Mouse (Mus musculus) limb, embryonic 14.5 days (tissue): ENCODE data around the gene Ret. TPM values are rescaled to one million over a fixed set of nuclear protein-coding genes. Genes with fewer than 3 reads are reported as not detected.

Source experiments
- ATAC-seq: fragments of 200-750 bp; cut with Nextera tagmentation; 2 replicates; pipeline ENCODE4 v1.8.0; 2017; ENCODE audit warnings: low read depth, moderate number of reproducible peaks, moderate TSS enrichment; ENCODE audit not compliant: low FRiP score
- DNase-seq: peaks from one replicate; pipeline ENCODE4 v3.0.0-alpha.2; 2015; ENCODE audit warnings: low spot score
- H3K27ac ChIP-seq: fragments of 300-500 bp; sonication (generic); replicated peaks from 2 replicates; pipeline ENCODE4 v1.5.1; 2014; ENCODE audit warnings: low read depth, mild to moderate bottlenecking, low read length, moderate library complexity, mixed read lengths
- H3K27me3 ChIP-seq: fragments of 300-500 bp; sonication (generic); 2 replicates; pipeline ENCODE4 v1.6.1; 2014; ENCODE audit warnings: low read length, mixed read lengths; ENCODE audit not compliant: control insufficient read depth, insufficient read depth
- H3K36me3 ChIP-seq: fragments of 300-500 bp; sonication (generic); 2 replicates; pipeline ENCODE4 v1.6.1; 2014; ENCODE audit warnings: mild to moderate bottlenecking, low read length, moderate library complexity, mixed read lengths; ENCODE audit not compliant: control insufficient read depth, insufficient read depth
- H3K4me1 ChIP-seq: fragments of 300-500 bp; sonication (generic); 2 replicates; pipeline ENCODE4 v1.6.1; 2014; ENCODE audit warnings: antibody characterized with exemption, low read length, mixed read lengths; ENCODE audit not compliant: control insufficient read depth, insufficient read depth
- H3K4me2 ChIP-seq: fragments of 300-500 bp; sonication (generic); replicated peaks from 2 replicates; pipeline ENCODE4 v1.6.1; 2014; ENCODE audit warnings: low read depth, mild to moderate bottlenecking, low read length, moderate library complexity; ENCODE audit not compliant: severe bottlenecking
- H3K4me3 ChIP-seq: fragments of 300-500 bp; sonication (generic); replicated peaks from 2 replicates; pipeline ENCODE4 v1.5.1; 2014; ENCODE audit warnings: low read length
- H3K9ac ChIP-seq: fragments of 300-500 bp; sonication (generic); 2 replicates; pipeline ENCODE4 v1.6.1; 2014; ENCODE audit warnings: mild to moderate bottlenecking, low read depth, low read length, moderate library complexity; ENCODE audit not compliant: severe bottlenecking
- H3K9me3 ChIP-seq: fragments of 300-500 bp; sonication (generic); 2 replicates; pipeline ENCODE4 v1.6.1; 2016; ENCODE audit warnings: low read length; ENCODE audit not compliant: control insufficient read depth
- POLR2A ChIP-seq: fragments of 200-500 bp; IDR thresholded peaks from 2 replicates; pipeline ENCODE4 v1.8.0; 2012; ENCODE audit warnings: inconsistent platforms, mild to moderate bottlenecking, moderate library complexity, borderline replicate concordance; ENCODE audit not compliant: insufficient read depth, insufficient read length; ENCODE audit errors: extremely low read depth
- WGBS: fragments of 180-500 bp; shearing (Covaris S2); extraction: QIAGEN DNeasy Blood & Tissue Kit; methylation state at CpG from one replicate; pipeline ENCODE4 v1.1.7; 2014; 5-methylcytosine and 5-hydroxymethylcytosine counted together
- polyA plus RNA-seq, 2 experiments: library from polyadenylated mRNA; depleted of rRNA in 1 of 2; stranded (reverse) in 1 of 2; unstranded in 1 of 2; fragments of >200 nt; fragmentation: Nextera tagmentation in 1 of 2; extraction: Ambion mirVana in 1 of 2; gene quantifications; 2 replicates each; pipeline versions ENCODE4 v1.2.1 to v1.2.3; 2012 to 2014

The Ret gene
- polyA plus RNA-seq, 2 experiments, result 0.51 to 0.79 TPM

DNA sequence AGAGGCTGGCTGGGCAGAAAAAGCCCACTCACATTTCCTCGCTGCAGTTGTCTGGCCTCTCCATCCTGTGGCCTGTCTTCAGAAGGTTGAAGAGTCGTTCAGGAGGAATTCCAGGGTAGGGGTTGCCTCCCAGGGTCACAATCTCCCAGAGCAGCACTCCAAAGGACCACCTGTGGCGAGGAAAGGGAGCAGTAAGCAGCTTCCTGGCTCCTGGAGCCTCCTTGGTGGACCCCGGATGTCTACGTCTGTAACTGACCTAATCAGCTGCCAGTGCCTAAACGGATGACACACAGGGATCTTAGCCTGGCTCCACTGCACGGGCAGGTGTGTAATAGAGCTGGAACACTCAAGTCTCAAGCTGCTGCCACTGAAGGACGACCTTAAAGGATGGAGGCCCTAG lies 32.8 kb downstream of the Ret start:
- no peaks in the 10 kb centered on the region for H3K27me3 ChIP-seq
- DNase-seq, result no peak
- no peak overlapping the region for H3K4me2 ChIP-seq
- no peaks in the 10 kb centered on the region for H3K4me1 ChIP-seq
- TF ChIP-seq POLR2A, result no peak
- no peak overlapping the region for H3K9ac ChIP-seq
- H3K9me3 ChIP-seq, result no peaks in the 10 kb centered on the region
- H3K4me3 ChIP-seq, result no peak overlapping the region
- ATAC-seq, result no peak
- 69% methylated on average over 8 of the region's 8 CpGs for WGBS
- H3K36me3 ChIP-seq, result no peaks in the 10 kb centered on the region
- H3K27ac ChIP-seq, result no peak overlapping the region

GRCm38 (mm10) chr6:118163086-118163485 lies 34.4 kb downstream of the Ret start:
- Histone ChIP-seq H3K4me2 (no peak overlapping the region), H3K4me3 (no peak overlapping the region)
- DNase-seq, result no peak

GRCm38 (mm10) chr6:118162457-118163082 lies 34.9 kb downstream of the Ret start:
- Histone ChIP-seq H3K4me1 (no peaks in the 10 kb centered on the region), H3K9me3 (no peaks in the 10 kb centered on the region), H3K4me2 (no peak overlapping the region), H3K27ac (no peak overlapping the region), H3K9ac (no peak overlapping the region), H3K36me3 (no peaks in the 10 kb centered on the region), H3K27me3 (no peaks in the 10 kb centered on the region), H3K4me3 (no peak overlapping the region)
- DNase-seq, result no peak
- TF ChIP-seq POLR2A, result no peak
- WGBS, result 90% methylated on average over 12 of the region's 12 CpGs
- ATAC-seq, result no peak

More at GRCm38 (mm10) chr6:118163086-118163485, 34.4 kb downstream of the Ret start:
- H3K27me3 ChIP-seq, result no peaks in the 10 kb centered on the region
- H3K36me3 ChIP-seq, result no peaks in the 10 kb centered on the region
- no peak for ATAC-seq
- no peaks in the 10 kb centered on the region for H3K4me1 ChIP-seq
- H3K9ac ChIP-seq, result no peak overlapping the region
- WGBS, result 88% methylated on average over 2 of the region's 2 CpGs
- H3K27ac ChIP-seq, result no peak overlapping the region
- no peaks in the 10 kb centered on the region for H3K9me3 ChIP-seq
- TF ChIP-seq POLR2A, result no peak

GRCm38 (mm10) chr6:118153091-118153490 lies 44.4 kb downstream of the Ret start:
- TF ChIP-seq POLR2A, result no peak
- Histone ChIP-seq H3K27ac (no peak overlapping the region), H3K4me2 (no peak overlapping the region), H3K9ac (no peak overlapping the region), H3K27me3 (no peaks in the 10 kb centered on the region), H3K36me3 (no peaks in the 10 kb centered on the region), H3K4me3 (no peak overlapping the region), H3K4me1 (no peaks in the 10 kb centered on the region), H3K9me3 (no peaks in the 10 kb centered on the region)
- ATAC-seq, result no peak
- 82% methylated on average over 5 of the region's 5 CpGs for WGBS
- DNase-seq, result no peak

DNA sequence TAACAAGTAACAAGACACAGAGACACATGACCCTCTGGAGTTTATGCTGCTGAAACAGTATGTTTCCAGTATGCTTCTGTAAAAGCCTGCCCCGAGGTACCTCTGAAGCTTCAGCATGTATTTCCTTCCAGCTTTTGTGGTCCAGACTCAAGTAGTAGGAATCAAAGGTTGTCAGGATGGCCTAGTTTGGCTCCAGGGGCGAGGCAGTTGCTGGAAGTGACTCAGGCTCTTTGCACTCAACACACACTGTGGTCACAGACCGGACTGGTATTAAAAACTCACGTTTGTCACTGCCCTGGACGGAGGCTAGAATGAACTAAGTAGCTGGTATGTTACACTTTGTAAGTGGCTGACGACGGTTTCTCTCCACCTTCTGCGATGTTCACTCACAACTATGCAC lies 46.5 kb downstream of the Ret start:
- Histone ChIP-seq H3K9ac (no peak overlapping the region), H3K27ac (no peak overlapping the region), H3K27me3 (no peaks in the 10 kb centered on the region), H3K36me3 (no peaks in the 10 kb centered on the region), H3K4me2 (no peak overlapping the region), H3K4me1 (no peaks in the 10 kb centered on the region), H3K4me3 (no peak overlapping the region), H3K9me3 (no peaks in the 10 kb centered on the region)
- no peak for DNase-seq
- no peak for TF ChIP-seq POLR2A
- 81% methylated on average over 8 of the region's 8 CpGs for WGBS
- no peak for ATAC-seq

DNA sequence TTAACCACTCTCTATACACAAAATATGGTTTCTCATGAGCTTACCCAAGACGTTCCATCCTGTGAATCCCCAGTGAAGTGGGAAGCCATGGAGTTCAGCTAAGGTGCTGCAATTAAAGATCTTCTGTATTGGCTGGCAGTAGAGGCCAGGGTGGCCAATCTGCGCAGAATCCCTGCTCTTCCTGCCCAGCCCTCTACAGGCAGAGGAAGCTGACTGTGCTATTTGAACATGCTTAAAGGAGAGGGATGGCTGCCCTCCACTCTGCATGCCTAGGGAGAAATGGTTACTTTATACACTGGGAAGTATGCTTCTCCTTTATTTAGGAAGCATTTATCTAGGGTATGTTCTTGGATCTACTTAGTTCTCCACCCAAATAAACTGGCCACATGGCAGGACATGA lies 47.0 kb downstream of the Ret start:
- Histone ChIP-seq H3K4me2 (no peak overlapping the region), H3K27ac (no peak overlapping the region), H3K4me1 (no peaks in the 10 kb centered on the region), H3K36me3 (no peaks in the 10 kb centered on the region), H3K9me3 (no peaks in the 10 kb centered on the region), H3K9ac (no peak overlapping the region), H3K27me3 (no peaks in the 10 kb centered on the region), H3K4me3 (no peak overlapping the region)
- DNase-seq, result no peak
- TF ChIP-seq POLR2A, result no peak
- 79% methylated on average over 2 of the region's 2 CpGs for WGBS
- no peak for ATAC-seq
